Mouse (Mus musculus): Measurements from ENCODE around the gene Gm4303. TPM values are rescaled to one million over a fixed set of nuclear protein-coding genes. Genes with fewer than 3 reads are reported as not detected.
"Not testable (repeated sequence)": the region's sequence is repeated elsewhere in the genome, so short reads cannot be mapped to it uniquely, and the experiment has no call there.

Gene Gm4303
- not detected in 2 replicates for polyA plus RNA-seq (2014; fragmentation: Nextera tagmentation; extraction: Ambion mirVana)

DNA sequence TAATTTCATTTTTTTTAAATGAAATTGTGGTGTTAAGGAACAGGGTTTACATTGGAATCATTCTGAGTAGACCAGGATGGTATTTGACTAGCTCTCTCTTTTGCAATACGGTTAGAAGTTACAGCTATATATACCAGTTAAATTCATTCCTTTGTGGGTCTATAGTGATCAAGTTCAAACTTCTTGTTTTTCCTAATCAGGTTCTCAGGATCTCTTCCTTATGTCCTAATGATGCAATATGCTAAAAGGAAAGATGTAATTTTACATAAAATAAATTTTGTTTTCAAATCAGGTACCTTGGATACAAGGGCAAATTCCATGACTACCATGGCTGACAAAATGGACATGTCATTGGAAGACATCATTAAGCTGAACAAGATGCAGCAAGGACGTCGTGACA is at the start of gene Gm4303:
TSS of gene Gm4303 (plus strand) at position 301 of the 400 bp plus-strand sequence.
- H3K36me3 ChIP-seq (ENCODE audit: control insufficient read depth, insufficient read depth, low read length) = not testable (repeated sequence)

DNA sequence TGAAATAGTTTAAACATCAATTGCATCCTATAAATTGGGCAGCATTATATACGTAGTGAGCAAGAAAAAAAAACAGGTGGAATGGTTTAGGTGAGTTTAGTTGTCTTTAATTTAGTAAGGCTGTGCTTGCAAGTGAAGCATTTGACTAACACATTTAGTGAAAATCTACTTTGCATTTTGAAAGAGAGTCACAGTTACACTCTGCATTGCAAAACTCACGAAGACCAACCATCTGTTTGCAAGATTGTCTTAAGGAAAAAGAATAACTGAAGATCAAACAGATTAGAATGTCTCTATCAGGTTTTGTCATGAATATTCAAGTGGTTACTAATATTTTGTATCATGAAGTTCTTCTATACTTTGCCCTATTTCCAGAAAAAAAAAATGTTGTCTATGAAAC is 49.7 kb upstream of the Gm4303 start:
- 88% methylated on average over 2 of the region's 2 CpGs for WGBS

More for the DNA sequence above, at the start of gene Gm4303:
- not testable (repeated sequence) for H3K4me1 ChIP-seq (ENCODE audit: control insufficient read depth, insufficient read depth, low read length); H3K27me3 ChIP-seq (ENCODE audit: control insufficient read depth, insufficient read depth, low read length); H3K9me3 ChIP-seq (ENCODE audit: control insufficient read depth, low read length); H3K27ac ChIP-seq (ENCODE audit: low read depth, low read length); DNase-seq (ENCODE audit: low spot score); H3K4me2 ChIP-seq (ENCODE audit: low read depth); H3K9ac ChIP-seq (ENCODE audit: low read length); ATAC-seq (ENCODE audit: insufficient read depth, low FRiP score, low TSS enrichment); H3K4me3 ChIP-seq (ENCODE audit: low read depth, low read length)
- WGBS = no CpG with 5 or more reads among the region's 3 CpGs

DNA sequence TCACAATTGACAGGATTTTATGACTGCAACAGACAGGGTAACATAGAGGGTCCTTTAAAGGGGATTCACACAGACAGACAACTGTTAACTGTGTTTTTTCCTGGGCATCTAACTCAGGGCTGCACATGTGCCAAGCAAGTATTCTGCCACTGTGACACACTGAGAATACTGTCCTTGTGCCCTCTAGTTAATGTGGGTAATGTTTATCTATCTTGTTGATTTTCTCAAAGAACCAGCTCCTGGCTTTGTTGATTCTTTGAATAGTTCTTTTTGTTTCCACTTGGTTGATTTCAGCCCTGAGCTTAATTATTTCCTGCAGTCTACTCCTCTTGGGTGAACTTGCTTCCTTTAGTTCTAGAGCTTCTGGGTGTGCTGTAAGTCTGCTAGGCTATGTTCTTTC is 45.7 kb upstream of the Gm4303 start:
- ATAC-seq (ENCODE audit: insufficient read depth, low FRiP score, low TSS enrichment); H3K27ac ChIP-seq (ENCODE audit: low read depth, low read length); H3K4me2 ChIP-seq (ENCODE audit: low read depth); H3K36me3 ChIP-seq (ENCODE audit: control insufficient read depth, insufficient read depth, low read length); H3K4me3 ChIP-seq (ENCODE audit: low read depth, low read length); H3K9ac ChIP-seq (ENCODE audit: low read length); H3K4me1 ChIP-seq (ENCODE audit: control insufficient read depth, insufficient read depth, low read length); H3K27me3 ChIP-seq (ENCODE audit: control insufficient read depth, insufficient read depth, low read length); H3K9me3 ChIP-seq (ENCODE audit: control insufficient read depth, low read length); DNase-seq (ENCODE audit: low spot score): not testable (repeated sequence)

More for the DNA sequence above, 49.7 kb upstream of the Gm4303 start:
- Histone ChIP-seq H3K9ac (ENCODE audit: low read length) (no peak overlapping the region), H3K36me3 (ENCODE audit: control insufficient read depth, insufficient read depth, low read length) (no peaks in the 10 kb centered on the region), H3K4me1 (ENCODE audit: control insufficient read depth, insufficient read depth, low read length) (no peaks in the 10 kb centered on the region), H3K27ac (ENCODE audit: low read depth, low read length) (no peak overlapping the region), H3K9me3 (ENCODE audit: control insufficient read depth, low read length) (no peaks in the 10 kb centered on the region), H3K27me3 (ENCODE audit: control insufficient read depth, insufficient read depth, low read length) (no peaks in the 10 kb centered on the region), H3K4me3 (ENCODE audit: low read depth, low read length) (no peak overlapping the region), H3K4me2 (ENCODE audit: low read depth) (no peak overlapping the region)
- DNase-seq (ENCODE audit: low spot score) = no peak
- ATAC-seq (ENCODE audit: insufficient read depth, low FRiP score, low TSS enrichment) = no peak

DNA sequence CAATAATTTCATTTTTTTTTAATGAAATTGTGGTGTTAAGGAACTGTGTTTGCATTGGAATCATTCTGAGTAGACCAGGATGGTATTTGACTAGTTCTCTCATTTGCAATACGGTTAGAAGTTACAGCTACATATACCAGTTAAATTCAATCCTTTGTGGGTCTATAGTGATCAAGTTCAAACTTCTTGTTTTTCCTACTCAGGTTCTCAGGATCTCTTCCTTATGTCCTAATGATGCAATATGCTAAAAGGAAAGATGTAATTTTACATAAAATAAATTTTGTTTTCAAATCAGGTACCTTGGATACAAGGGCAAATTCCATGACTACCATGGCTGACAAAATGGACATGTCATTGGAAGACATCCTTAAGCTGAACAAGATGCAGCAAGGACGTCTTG is 10.4 kb upstream of the Gm4303 start, which contains the start of gene Gm4301:
TSS of gene Gm4301 (plus strand) at position 301 of the 400 bp plus-strand sequence.
- H3K27ac ChIP-seq (ENCODE audit: low read depth, low read length); H3K36me3 ChIP-seq (ENCODE audit: control insufficient read depth, insufficient read depth, low read length); DNase-seq (ENCODE audit: low spot score); H3K9ac ChIP-seq (ENCODE audit: low read length); H3K27me3 ChIP-seq (ENCODE audit: control insufficient read depth, insufficient read depth, low read length); H3K4me1 ChIP-seq (ENCODE audit: control insufficient read depth, insufficient read depth, low read length); ATAC-seq (ENCODE audit: insufficient read depth, low FRiP score, low TSS enrichment); H3K9me3 ChIP-seq (ENCODE audit: control insufficient read depth, low read length); H3K4me3 ChIP-seq (ENCODE audit: low read depth, low read length); H3K4me2 ChIP-seq (ENCODE audit: low read depth): not testable (repeated sequence)
- WGBS = no CpG with 5 or more reads among the region's 2 CpGs

DNA sequence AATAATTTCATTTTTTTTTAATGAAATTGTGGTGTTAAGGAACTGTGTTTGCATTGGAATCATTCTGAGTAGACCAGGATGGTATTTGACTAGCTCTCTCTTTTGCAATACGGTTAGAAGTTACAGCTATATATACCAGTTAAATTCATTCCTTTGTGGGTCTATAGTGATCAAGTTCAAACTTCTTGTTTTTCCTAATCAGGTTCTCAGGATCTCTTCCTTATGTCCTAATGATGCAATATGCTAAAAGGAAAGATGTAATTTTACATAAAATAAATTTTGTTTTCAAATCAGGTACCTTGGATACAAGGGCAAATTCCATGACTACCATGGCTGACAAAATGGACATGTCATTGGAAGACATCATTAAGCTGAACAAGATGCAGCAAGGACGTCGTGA is 5.2 kb upstream of the Gm4303 start, which contains the start of gene Gm4302:
TSS of gene Gm4302 (plus strand) at position 301 of the 400 bp plus-strand sequence.
- WGBS = no CpG with 5 or more reads among the region's 3 CpGs
- H3K27ac ChIP-seq (ENCODE audit: low read depth, low read length); H3K36me3 ChIP-seq (ENCODE audit: control insufficient read depth, insufficient read depth, low read length); H3K4me3 ChIP-seq (ENCODE audit: low read depth, low read length); DNase-seq (ENCODE audit: low spot score); H3K9me3 ChIP-seq (ENCODE audit: control insufficient read depth, low read length); H3K9ac ChIP-seq (ENCODE audit: low read length); H3K4me1 ChIP-seq (ENCODE audit: control insufficient read depth, insufficient read depth, low read length); H3K4me2 ChIP-seq (ENCODE audit: low read depth); H3K27me3 ChIP-seq (ENCODE audit: control insufficient read depth, insufficient read depth, low read length); ATAC-seq (ENCODE audit: insufficient read depth, low FRiP score, low TSS enrichment): not testable (repeated sequence)

DNA sequence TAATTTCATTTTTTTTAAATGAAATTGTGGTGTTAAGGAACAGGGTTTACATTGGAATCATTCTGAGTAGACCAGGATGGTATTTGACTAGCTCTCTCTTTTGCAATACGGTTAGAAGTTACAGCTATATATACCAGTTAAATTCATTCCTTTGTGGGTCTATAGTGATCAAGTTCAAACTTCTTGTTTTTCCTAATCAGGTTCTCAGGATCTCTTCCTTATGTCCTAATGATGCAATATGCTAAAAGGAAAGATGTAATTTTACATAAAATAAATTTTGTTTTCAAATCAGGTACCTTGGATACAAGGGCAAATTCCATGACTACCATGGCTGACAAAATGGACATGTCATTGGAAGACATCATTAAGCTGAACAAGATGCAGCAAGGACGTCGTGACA is 5.0 kb downstream of the Gm4303 start, which contains the start of gene Gm4305:
TSS of gene Gm4305 (plus strand) at position 301 of the 400 bp plus-strand sequence.
- H3K9me3 ChIP-seq (ENCODE audit: control insufficient read depth, low read length); H3K27ac ChIP-seq (ENCODE audit: low read depth, low read length); H3K9ac ChIP-seq (ENCODE audit: low read length); DNase-seq (ENCODE audit: low spot score); H3K4me3 ChIP-seq (ENCODE audit: low read depth, low read length); H3K4me2 ChIP-seq (ENCODE audit: low read depth); H3K36me3 ChIP-seq (ENCODE audit: control insufficient read depth, insufficient read depth, low read length); H3K27me3 ChIP-seq (ENCODE audit: control insufficient read depth, insufficient read depth, low read length); ATAC-seq (ENCODE audit: insufficient read depth, low FRiP score, low TSS enrichment); H3K4me1 ChIP-seq (ENCODE audit: control insufficient read depth, insufficient read depth, low read length): not testable (repeated sequence)
- WGBS = no CpG with 5 or more reads among the region's 3 CpGs

DNA sequence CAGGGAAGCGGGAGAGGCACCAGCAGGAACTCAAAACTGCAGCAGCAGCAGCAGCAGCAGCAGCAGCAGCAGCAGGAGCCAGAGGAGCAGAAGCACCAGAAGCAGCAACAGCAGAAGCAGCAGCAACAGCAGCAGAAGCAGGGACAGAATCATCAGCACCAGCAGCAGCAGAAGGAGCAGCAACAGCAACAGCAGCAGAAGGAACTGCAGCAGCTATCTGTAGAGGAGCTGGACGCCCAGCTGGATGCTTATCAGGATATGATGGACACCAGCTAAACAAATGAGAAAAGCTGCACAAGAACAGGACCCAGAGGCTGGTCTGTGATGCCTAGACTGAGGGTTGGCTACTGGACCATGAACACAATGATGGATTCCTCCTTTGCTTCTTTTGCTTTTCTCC is 11.1 kb downstream of the Gm4303 start:
- H3K4me2 ChIP-seq (ENCODE audit: low read depth); H3K27me3 ChIP-seq (ENCODE audit: control insufficient read depth, insufficient read depth, low read length); DNase-seq (ENCODE audit: low spot score); H3K9ac ChIP-seq (ENCODE audit: low read length); ATAC-seq (ENCODE audit: insufficient read depth, low FRiP score, low TSS enrichment); H3K9me3 ChIP-seq (ENCODE audit: control insufficient read depth, low read length); H3K4me3 ChIP-seq (ENCODE audit: low read depth, low read length); H3K36me3 ChIP-seq (ENCODE audit: control insufficient read depth, insufficient read depth, low read length); H3K4me1 ChIP-seq (ENCODE audit: control insufficient read depth, insufficient read depth, low read length); H3K27ac ChIP-seq (ENCODE audit: low read depth, low read length): not testable (repeated sequence)
- 91% methylated on average over 2 of the region's 2 CpGs for WGBS

DNA sequence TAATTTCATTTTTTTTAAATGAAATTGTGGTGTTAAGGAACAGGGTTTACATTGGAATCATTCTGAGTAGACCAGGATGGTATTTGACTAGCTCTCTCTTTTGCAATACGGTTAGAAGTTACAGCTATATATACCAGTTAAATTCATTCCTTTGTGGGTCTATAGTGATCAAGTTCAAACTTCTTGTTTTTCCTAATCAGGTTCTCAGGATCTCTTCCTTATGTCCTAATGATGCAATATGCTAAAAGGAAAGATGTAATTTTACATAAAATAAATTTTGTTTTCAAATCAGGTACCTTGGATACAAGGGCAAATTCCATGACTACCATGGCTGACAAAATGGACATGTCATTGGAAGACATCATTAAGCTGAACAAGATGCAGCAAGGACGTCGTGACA is 15.3 kb downstream of the Gm4303 start, which contains the start of gene Gm4307:
TSS of gene Gm4307 (plus strand) at position 301 of the 400 bp plus-strand sequence.
- not testable (repeated sequence) for H3K9me3 ChIP-seq (ENCODE audit: control insufficient read depth, low read length); H3K27me3 ChIP-seq (ENCODE audit: control insufficient read depth, insufficient read depth, low read length); H3K4me2 ChIP-seq (ENCODE audit: low read depth); DNase-seq (ENCODE audit: low spot score); ATAC-seq (ENCODE audit: insufficient read depth, low FRiP score, low TSS enrichment); H3K4me3 ChIP-seq (ENCODE audit: low read depth, low read length); H3K9ac ChIP-seq (ENCODE audit: low read length); H3K4me1 ChIP-seq (ENCODE audit: control insufficient read depth, insufficient read depth, low read length); H3K36me3 ChIP-seq (ENCODE audit: control insufficient read depth, insufficient read depth, low read length); H3K27ac ChIP-seq (ENCODE audit: low read depth, low read length)
- no CpG with 5 or more reads among the region's 3 CpGs for WGBS

DNA sequence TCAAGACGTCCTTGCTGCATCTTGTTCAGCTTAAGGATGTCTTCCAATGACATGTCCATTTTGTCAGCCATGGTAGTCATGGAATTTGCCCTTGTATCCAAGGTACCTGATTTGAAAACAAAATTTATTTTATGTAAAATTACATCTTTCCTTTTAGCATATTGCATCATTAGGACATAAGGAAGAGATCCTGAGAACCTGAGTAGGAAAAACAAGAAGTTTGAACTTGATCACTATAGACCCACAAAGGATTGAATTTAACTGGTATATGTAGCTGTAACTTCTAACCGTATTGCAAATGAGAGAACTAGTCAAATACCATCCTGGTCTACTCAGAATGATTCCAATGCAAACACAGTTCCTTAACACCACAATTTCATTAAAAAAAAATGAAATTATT is 36.7 kb downstream of the Gm4303 start, which contains the start of gene Gm4312:
TSS of gene Gm4312 (minus strand) at position 101 of the 400 bp plus-strand sequence.
- not testable (repeated sequence) for H3K9ac ChIP-seq (ENCODE audit: low read length); ATAC-seq (ENCODE audit: insufficient read depth, low FRiP score, low TSS enrichment); H3K4me2 ChIP-seq (ENCODE audit: low read depth); H3K27ac ChIP-seq (ENCODE audit: low read depth, low read length); H3K9me3 ChIP-seq (ENCODE audit: control insufficient read depth, low read length); DNase-seq (ENCODE audit: low spot score); H3K36me3 ChIP-seq (ENCODE audit: control insufficient read depth, insufficient read depth, low read length); H3K4me1 ChIP-seq (ENCODE audit: control insufficient read depth, insufficient read depth, low read length); H3K27me3 ChIP-seq (ENCODE audit: control insufficient read depth, insufficient read depth, low read length); H3K4me3 ChIP-seq (ENCODE audit: low read depth, low read length)
- no CpG with 5 or more reads among the region's 2 CpGs for WGBS

All from neural tube, embryonic 11.5 days (tissue).